Mouse (Mus musculus): ENCODE results near the gene Akirin1.

The Akirin1 gene

DNA sequence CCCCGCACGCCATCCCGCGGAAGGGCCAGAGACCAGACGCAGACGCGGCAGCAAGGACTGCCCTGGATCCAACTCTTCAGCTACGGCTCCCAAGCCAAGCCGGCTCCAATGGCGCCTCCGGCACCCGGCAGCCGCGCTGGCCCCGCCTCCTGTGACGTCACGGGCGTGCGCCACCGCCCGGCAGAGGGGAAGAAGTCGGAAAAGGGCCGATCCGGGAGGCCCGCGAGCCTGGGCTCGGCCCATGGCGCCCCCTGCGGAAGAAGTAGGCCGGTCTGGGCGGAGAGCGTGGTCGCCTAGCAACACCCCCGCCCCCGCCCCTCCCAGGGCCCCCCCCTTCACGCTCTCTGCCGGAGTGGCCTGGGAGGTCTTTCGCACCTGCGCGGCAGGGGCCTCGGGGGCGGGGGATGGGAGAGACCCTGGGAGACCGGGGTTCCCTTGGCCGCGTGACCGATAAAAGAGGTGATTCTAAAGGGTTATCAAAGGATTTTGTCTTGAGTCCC is at the start of gene Akirin1:
TSS of gene Akirin1 (minus strand) at position 194 of the 500 bp plus-strand sequence.
- DNase-seq (ENCODE audit: low read depth, low spot score): peak; percentile 99

DNA sequence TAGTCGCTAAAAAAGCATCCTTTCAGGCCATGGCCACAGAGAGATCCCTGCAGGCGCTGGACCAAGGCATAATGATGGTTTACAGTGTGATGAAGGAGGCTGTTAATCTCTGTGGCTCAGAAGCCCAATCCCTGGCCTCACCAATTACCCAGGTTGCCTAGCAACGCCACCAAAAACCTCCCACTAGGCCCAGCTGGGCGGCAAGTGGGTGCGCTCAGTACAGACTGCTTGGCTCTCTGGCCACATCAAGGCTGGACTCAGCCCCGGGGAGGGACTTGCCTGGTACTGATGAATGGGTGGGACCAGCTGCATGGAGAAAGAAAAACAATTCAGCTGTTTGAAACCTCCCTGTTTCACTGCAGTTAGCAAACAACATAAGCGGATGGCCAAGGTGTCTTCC is 47.7 kb upstream of the Akirin1 start:
- DNase-seq (ENCODE audit: low read depth, low spot score): no peak

DNA sequence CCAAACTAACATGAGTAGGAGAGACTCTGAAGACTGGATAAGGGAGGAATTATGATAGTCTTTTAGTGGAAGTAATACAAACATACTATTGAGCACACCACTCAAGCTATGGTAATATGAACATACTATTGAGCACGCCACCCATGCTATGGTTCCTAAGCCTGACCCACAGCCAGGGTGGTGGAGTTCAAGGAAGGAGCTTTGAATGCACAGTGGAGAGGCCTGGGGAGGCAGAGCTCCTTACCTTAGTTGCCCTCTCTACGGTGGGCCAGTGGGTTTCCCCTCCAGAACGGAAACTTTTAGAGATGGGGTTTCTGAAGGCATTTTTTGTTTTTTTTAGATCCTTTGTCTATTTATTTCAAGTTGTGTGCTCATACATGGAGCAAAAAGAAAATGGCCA is 47.3 kb upstream of the Akirin1 start:
- DNase-seq (ENCODE audit: low read depth, low spot score): no peak

DNA sequence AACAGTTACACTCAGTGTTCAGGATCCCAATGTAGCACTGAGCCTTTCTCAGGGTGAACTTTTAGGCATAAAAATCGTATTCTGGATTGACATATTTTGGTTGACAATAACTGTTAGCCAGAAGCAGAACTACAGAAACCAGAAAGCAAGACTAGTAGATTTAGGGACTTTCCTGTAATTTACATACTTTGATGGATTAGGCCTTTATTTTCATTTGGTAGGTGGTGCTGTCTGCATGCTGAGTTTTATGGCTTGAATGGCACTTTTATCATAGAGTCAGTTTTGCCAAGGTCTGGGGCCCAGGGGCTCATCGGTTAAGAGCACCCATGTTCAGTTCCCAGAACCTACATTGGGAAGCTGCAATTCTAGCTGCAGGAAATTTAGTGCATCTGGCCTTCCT is 44.9 kb upstream of the Akirin1 start:
- no peak for DNase-seq (ENCODE audit: low read depth, low spot score)

DNA sequence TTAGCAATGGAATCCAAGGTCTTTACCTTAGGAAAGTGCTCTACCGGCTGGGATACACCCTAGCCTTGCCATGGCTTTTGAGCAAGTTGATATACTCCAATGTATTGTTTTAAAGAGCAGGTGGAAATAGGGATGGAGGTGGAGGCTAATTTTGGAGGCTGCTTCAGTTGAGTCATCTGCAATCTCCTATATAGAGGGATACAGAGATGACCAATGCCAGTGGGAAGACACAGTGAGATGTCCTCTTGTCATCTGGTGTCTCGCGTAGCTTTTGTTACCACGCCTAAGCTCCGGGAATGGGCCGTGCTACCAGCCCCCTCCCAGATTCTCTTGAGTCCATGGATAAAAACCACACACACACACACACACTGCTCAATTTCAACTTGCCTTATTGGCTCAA is 43.0 kb upstream of the Akirin1 start:
- DNase-seq (ENCODE audit: low read depth, low spot score): no peak

DNA sequence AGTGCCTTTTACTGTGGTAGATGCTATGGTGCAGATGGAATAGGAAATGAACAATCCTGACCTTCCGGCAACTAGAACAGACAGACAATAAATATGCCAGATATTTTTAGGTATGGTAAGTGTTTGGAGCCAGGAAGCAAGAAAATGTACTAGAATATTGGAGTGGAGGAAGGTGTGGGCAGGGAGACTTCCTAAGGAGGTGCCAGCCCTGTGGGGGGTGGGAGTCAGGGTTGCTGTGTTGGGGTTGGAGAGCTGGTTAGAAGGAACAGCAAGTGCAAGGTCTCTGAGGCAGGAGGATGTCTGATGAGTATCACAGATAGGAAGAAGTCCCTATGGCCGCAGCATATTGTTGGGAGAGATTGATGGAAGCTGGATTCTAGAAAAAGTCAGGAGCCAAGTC is 42.5 kb upstream of the Akirin1 start:
- DNase-seq (ENCODE audit: low read depth, low spot score): no peak

DNA sequence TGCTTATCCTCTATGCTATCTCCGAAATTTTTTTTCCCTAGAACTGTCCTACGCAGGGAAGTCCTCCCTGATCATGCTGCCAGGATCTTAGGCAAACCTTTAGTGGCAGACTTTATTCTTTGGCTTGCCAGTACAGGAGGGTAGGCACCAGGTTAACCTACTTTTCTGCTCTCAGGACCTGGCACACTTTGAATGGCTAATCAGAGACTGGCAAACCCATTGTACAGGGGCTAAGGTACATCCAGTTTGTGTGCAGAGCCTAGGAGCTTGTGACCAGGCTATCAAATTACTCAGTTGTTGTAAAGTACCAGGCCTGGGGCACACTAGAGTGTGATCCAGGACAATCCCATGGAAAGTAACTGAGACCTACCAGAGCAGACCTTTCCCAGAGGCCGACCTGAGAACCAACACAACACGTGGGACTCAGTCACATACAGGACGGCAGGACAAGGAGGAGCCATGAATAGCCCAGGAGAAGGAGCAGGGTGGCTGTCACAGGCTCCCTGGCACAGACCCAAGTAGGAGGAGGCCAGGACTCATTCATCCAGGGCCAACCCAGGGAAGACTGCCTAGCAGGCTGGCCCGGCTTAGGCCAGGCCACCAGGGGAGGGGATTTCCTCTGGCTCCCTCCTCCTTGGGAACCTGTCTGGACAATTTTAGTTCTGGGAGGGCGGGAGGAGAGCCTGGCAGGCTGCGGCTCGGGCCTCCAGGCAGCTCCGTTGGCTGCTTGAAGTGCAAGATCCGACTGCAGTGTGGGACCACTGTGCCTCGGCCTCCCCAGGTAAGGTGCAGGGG is 37.2 kb upstream of the Akirin1 start, which contains the start of gene Rhbdl2:
TSS of gene Rhbdl2 (plus strand) at position 684 of the 795 bp plus-strand sequence.
- DNase-seq (ENCODE audit: low read depth, low spot score): no peak

DNA sequence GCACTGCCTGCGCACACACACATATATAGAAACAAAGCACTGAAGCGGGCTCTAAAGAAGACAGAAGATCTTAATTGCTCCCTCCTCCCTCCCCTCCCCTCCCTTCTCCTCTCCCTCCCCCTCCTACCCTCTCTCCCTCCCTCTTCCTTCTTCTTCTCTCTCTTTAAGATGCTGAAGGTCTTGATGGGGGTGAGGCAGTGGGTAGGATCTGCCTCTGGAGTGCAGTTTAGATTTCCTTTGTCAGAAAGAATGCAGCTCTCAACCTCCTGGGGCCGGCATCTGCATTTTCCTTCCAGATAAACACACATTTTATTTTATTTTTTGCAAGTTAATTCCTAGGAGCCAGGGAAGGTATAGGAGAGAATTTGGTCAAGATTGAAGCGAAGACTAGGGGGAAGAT is 18.1 kb upstream of the Akirin1 start:
- no peak for DNase-seq (ENCODE audit: low read depth, low spot score)

DNA sequence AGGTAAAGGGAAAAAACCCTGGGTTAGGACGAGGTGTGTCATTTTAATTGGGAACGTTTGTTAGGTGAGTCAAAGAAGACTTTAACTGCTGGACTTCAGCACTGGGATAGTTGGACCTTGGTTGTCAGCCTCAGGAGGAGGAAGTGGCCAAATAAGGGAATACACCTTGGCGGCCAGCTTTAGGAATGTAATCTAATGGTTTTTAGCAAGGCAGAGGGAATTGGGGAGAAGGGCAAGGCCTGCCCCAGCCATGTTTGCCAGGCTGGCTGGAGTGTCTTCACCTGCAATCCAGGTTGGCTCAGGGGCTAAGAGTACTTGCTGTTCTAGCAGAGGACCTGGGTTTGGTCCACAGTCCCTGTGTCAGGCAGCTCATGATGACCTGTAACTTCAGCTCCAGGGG is 17.7 kb upstream of the Akirin1 start:
- DNase-seq (ENCODE audit: low read depth, low spot score): no peak

DNA sequence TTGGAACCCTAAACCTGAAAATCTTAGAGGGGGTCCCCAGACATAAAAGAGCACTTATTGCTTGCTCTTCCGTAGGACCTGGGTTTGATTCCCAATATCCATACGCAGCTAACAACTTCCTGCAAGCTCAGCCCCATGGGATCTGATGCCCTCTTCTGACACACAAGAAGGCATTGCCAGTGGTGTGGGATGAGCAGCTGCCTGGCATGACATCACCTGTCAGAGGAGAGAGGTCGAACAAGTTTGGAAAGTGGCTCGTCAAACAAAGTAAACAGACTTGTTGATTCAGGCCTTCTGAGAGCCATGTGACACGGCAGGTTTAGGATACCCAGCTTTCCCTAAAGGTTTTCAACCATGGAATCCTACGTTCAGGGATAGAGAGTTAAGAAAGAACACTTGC is 14.9 kb upstream of the Akirin1 start:
- no peak for DNase-seq (ENCODE audit: low read depth, low spot score)

DNA sequence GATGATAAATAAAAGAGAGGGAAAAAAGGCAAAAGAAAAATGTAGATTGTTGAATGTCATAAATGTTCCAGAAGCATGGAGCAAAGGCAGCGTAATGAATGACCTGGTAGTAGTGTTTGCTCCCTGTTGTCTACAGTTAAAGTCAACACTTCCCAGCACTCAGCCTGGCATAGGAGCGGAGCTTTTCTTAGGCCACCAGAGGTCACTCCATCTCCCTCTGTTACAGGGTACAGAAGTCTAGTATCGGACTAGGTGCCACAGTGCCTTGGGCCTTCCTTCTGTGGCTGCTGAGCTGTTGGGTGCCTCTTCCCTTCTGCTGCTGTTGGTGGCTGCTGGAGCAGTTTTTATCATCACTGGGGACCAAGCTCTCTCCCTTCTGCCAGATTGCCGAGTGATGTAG is 8.2 kb upstream of the Akirin1 start:
- peak; percentile 21 for DNase-seq (ENCODE audit: low read depth, low spot score)

DNA sequence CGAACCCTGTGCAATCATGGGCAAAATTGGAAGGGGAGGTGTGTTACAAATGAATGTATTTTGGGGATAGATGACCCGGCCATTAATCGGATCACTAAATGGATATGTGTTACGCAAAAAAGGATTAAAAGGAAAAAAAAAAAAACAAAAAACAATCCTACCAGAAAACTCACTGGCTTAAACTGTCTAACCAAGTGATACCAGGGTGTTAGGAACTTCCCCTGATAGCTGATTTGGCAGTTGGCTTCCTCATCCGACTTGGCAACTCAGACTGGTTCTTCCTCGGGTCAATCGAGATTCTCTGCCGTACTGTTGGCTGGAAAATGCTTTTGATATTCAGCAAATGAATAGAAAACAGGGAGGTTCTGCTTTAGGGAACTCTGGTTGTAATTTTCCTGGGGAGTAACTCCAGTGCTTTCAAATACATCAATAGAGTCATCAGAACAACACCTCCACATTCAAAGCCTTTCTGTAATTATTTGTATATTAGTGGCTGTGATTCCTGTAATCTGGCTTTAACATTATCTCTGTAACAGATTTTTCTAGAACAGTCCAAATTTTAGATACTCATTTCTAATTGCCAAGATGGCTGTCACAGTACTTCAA is 665 bp upstream of the Akirin1 start:
- DNase-seq (ENCODE audit: low read depth, low spot score): peak; percentile 34

DNA sequence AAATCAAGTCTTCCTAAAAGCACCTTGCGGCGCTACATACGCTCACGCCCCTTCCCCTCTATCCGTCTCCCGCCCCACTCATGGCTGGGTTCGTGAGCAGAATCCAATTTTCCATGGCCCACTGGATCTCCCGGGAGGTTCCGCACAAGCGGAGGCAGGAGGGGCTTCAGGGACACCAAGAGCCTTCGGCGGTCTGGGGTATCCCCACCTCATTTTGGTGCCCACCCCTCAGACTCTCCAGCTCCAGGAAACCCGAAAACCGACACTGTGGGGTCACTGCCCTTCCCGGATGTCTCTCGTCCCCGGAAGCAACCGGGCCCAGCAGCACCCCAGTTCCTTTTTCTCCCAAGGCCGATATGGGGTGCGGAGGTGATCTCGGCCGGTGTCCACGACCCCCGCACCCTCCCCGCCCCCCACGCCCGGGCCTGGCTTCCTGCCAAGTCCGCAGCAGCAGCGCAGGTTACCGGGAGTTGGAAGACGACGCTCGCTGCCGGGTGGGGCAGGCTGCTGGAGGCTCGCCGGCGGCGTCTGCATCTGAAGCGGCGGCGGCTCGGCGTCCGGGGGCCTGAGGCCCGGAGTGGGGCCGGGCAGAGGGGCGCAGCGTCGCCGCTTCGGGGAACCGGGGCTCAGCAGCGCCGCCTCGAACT is 538 bp downstream of the Akirin1 start:
- no peak for DNase-seq (ENCODE audit: low read depth, low spot score)

DNA sequence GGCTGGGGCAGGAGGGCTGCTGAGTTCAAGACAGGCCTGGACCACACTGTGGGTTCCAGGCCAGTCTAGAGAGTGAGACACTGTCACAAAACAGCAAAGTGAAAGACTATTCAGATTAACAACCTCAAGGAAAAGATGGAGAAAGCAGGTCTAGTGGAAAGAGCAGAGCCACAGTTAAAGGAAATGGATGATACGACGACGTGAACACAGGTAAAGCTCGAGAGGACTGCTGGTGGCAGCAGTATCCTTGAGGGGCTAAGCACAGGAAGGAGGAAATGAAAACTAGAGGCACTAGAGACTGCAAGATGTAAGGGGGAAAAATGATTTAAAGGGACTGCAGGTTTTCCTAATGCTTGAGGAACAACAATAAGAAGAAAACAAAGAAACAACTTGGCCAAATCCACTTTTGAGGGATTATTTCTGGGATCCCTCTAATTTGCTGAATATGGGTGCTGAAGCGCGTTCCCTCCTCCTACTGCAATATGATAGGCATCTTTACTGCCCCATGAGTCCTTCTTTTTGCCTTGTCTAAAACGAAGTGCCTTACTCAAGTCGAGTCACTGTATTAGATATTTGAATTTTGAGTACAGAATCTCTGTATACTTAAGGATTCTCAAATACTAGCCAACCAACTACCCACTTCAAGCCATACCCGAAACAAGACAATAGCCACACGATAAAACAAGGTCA is 1.3 kb downstream of the Akirin1 start:
- DNase-seq (ENCODE audit: low read depth, low spot score): peak; percentile 27

DNA sequence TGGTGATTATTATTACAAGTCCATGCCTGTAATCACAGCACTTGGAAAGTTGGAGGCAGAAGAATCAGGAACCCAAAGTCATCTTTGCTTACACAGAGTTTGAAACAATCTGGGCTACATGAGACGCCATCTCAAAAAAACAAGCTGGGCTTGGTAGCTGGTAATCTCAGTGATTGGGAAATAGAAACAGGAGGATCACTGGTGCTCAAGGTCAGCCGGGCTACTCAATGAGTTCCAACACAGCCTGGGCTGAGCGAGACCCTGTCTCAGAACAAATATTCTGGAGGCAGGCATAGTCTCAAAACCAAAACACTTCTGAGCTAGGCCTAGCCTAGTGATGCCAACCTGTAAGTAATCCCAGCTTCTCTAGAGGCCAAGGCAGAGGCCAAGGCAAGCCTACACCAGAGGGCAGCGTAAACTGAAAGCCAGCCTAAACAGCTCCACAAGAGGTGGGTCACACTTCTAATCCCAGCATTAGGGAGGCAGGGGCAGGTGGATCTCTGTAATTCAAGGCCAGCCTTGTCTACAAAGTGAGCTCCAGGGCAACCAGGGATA is 4.8 kb downstream of the Akirin1 start:
- no peak for DNase-seq (ENCODE audit: low read depth, low spot score)

DNA sequence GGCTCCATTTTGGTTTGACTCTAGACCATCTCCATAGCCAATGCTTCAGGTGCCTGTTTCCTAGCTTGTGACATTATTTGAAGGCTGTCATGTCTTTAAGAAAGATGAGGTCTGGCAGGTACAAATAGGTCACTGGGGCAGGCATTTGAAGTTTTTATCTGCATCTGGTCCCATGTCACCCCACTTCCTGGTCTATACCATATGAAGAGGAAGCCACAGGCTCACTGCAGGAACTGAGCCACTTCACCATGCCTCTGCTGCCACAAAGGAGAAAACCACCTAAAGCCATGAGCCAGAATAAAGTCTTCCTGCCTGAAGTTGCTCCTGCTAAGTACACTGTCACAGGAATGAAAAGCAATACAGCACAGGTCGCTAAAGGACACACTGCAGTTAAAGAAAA is 7.3 kb downstream of the Akirin1 start:
- no peak for DNase-seq (ENCODE audit: low read depth, low spot score)

DNA sequence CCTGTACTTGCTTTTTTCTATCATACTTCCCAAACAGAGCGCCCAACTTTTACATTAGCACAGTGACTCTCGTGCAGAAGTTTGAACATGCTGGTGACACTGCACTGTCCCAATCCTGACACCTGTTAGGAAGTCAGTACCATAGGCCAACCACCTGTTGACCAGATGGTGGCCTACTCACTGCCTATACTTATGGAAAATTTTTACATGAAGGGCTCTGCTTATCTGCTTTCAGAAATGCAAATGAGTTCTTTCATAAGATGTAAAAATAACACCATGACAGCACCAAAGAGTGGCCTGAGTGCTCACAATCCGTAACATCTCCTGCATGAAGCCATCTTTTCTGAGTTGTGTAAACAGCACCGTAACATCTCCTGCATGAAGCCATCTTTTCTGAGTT is 11.4 kb downstream of the Akirin1 start:
- no peak for DNase-seq (ENCODE audit: low read depth, low spot score)

DNA sequence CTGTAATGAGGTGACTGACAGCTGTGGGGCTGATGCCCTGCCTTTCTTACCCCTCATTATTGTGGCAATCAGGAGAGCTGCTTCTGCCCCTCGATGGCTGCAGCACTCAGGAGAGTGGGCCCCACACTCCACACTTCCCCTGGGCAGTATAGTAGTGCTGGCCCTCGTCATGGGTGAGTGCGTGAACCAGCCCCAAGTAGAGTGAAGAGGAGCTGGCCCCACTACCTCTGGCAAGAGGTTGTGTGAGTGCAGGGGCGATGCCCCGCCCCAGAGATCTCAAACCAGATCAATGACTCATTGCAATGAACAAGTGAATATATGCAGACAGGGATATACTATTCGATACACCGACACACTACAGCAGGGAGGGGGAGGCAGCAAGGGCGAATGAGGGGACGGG is 16.6 kb downstream of the Akirin1 start:
- DNase-seq (ENCODE audit: low read depth, low spot score): no peak

DNA sequence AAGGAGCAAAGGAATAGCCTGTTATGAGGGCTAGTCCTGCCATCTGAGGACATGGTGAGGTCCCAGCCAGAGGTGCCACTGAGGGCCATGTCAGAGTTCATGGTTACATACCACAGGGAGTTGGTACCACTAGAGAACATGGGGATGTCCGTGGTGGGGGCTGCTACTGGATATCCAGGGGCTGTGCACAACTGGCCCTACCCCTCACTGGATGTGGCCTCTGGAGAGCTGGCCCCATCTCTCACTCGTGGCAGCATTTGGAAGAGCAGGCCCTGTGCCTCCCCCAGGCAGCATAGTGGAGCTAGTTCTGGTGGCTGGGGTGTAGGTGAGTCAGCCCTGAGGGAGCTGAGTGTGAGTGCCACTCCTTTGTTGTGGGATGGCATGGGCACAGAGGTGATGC is 17.2 kb downstream of the Akirin1 start:
- DNase-seq (ENCODE audit: low read depth, low spot score): no peak

DNA sequence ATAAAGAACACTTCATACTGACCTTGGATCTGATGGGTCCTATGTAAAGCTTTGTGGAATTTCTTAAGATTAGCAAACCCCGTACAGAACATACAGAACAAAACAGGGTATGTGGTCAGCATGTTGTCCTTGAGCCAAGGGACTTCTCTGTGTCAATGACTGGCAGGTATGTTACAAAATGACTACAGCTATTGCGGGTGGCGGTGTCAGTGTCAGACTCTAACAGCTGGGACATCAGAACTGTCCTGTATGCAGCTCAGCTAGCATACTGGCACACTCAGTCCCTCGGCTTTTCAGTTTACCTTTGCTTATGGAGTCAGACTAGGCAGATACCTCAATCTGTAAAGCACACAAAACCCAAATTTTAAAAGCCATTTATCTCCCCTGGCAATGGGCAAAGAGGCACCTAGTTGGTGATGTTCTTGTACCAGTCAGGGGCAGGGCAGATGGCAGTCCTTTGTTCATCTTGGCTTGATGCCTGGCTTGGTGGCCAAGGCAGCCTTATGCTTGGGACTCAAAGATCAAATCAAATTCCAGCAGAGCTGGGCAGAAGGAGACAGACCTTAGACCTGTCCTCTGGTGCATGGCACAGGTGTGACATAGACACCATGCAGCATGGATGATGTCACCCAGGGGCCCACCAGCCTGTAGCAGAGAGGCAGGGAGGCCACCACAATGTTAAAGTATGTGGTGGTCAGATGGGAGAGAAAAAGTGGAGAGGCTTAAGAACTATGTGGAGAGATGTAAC is 17.8 kb downstream of the Akirin1 start:
- no peak for DNase-seq (ENCODE audit: low read depth, low spot score)

DNA sequence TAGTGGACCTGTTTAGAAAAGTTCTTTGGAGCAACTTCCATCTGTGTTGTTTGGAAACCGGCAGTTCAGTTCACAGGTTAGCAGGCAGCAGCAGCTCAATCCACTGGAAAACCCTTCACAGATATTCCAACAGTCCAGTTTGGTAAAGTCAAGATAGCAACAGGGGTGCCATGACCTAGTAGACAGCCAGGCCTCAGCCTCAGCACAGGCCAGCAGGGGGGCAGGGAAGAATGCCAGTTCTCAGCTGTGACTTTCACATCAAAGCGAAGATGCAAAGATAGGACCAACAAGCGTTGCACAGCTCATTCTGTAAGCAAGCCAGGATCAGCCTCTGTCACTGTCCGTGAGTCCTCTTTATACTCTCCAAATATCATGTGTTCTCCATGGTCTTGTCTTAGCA is 28.4 kb downstream of the Akirin1 start:
- DNase-seq (ENCODE audit: low read depth, low spot score): no peak
